Mouse (Mus musculus): ENCODE measurements around the gene Igsf9b. TPM values are rescaled to one million over a fixed set of nuclear protein-coding genes. Genes with fewer than 3 reads are reported as not detected.

The Igsf9b gene
- total RNA-seq, 2 experiments from 2014 or later: 74.8 to 89.1 TPM

- peak; percentile 38 for TF ChIP-seq CTCF (IDR thresholded peaks at IDR 0.05)
- peak in 1 of 2 experiments; percentile 51 for DNase-seq (ENCODE audit: extremely low spot score in 1 of 2, low spot score in 2 of 2)
- intact Hi-C loops (cut with DNase I): no loop called here
- no peak overlapping the region for H3K4me3 ChIP-seq
- peak overlapping the region; percentile 53 for H3K27ac ChIP-seq
These were observed 9.6 kb downstream of the Igsf9b start for GRCm38 (mm10) chr9:27308561-27308960.

- intact Hi-C loops (cut with DNase I): no loop called here
- no peak for DNase-seq (ENCODE audit: extremely low spot score in 1 of 2, low spot score in 2 of 2)
- TF ChIP-seq CTCF (IDR thresholded peaks at IDR 0.05): no peak
These were observed 11.0 kb downstream of the Igsf9b start for GRCm38 (mm10) chr9:27310005-27310404.

GRCm38 (mm10) chr9:27313427-27313826 is 14.4 kb downstream of the Igsf9b start:
- no peak for TF ChIP-seq CTCF (IDR thresholded peaks at IDR 0.05)
- intact Hi-C loops (cut with DNase I): no loop called here
- H3K4me3 ChIP-seq: no peak overlapping the region
- DNase-seq (ENCODE audit: extremely low spot score in 1 of 2, low spot score in 2 of 2): no peak
- H3K27ac ChIP-seq: no peak overlapping the region

More at GRCm38 (mm10) chr9:27310005-27310404, 11.0 kb downstream of the Igsf9b start:
- Histone ChIP-seq H3K27ac (no peak overlapping the region), H3K4me3 (no peak overlapping the region)

- Histone ChIP-seq H3K4me3 (no peak overlapping the region), H3K27ac (peak overlapping the region; percentile 58; the same call in 1 of the 2 replicates)
- no peak for DNase-seq (ENCODE audit: extremely low spot score in 1 of 2, low spot score in 2 of 2)
- TF ChIP-seq CTCF (IDR thresholded peaks at IDR 0.05): no peak
- intact Hi-C loops (cut with DNase I): no loop called here
These were observed 22.3 kb downstream of the Igsf9b start for GRCm38 (mm10) chr9:27321267-27321666.

- TF ChIP-seq CTCF (IDR thresholded peaks at IDR 0.05): no peak
- intact Hi-C loops (cut with DNase I): no loop called here
- DNase-seq (ENCODE audit: extremely low spot score in 1 of 2, low spot score in 2 of 2): no peak
- Histone ChIP-seq H3K27ac (no peak overlapping the region), H3K4me3 (no peak overlapping the region)
These were observed 23.3 kb downstream of the Igsf9b start for GRCm38 (mm10) chr9:27322277-27322676.

- DNase-seq (ENCODE audit: extremely low spot score in 1 of 2, low spot score in 2 of 2): no peak
- Histone ChIP-seq H3K4me3 (no peak overlapping the region), H3K27ac (no peak overlapping the region)
- intact Hi-C loops (cut with DNase I): no loop called here
- no peak for TF ChIP-seq CTCF (IDR thresholded peaks at IDR 0.05)
These were observed 24.4 kb downstream of the Igsf9b start for GRCm38 (mm10) chr9:27323412-27323811.

- intact Hi-C loops (cut with DNase I): loop anchor here (2.0 kb wide), 1 partner anchor 219 kb away; no protein-coding TSS in a partner anchor
- H3K4me3 ChIP-seq: no peak overlapping the region
- peak; percentile 94 for TF ChIP-seq CTCF (IDR thresholded peaks at IDR 0.05)
- no peak overlapping the region for H3K27ac ChIP-seq
- peak; percentile 69 to 76 for DNase-seq (ENCODE audit: extremely low spot score in 1 of 2, low spot score in 2 of 2)
These were observed 26.9 kb downstream of the Igsf9b start for GRCm38 (mm10) chr9:27325920-27326319.

- no peak overlapping the region for H3K4me3 ChIP-seq
- no peak for TF ChIP-seq CTCF (IDR thresholded peaks at IDR 0.05)
- no peak for DNase-seq (ENCODE audit: extremely low spot score in 1 of 2, low spot score in 2 of 2)
- intact Hi-C loops (cut with DNase I): loop anchor here (2.0 kb wide), 1 partner anchor 221 kb away; no protein-coding TSS in a partner anchor
- H3K27ac ChIP-seq: no peak overlapping the region
These were observed 28.6 kb downstream of the Igsf9b start for GRCm38 (mm10) chr9:27327558-27327957.

GRCm38 (mm10) chr9:27330374-27330773 is 31.4 kb downstream of the Igsf9b start:
- no peak for TF ChIP-seq CTCF (IDR thresholded peaks at IDR 0.05)
- H3K4me3 ChIP-seq: no peak overlapping the region
- no peak overlapping the region for H3K27ac ChIP-seq
- intact Hi-C loops (cut with DNase I): no loop called here
- no peak for DNase-seq (ENCODE audit: extremely low spot score in 1 of 2, low spot score in 2 of 2)

GRCm38 (mm10) chr9:27331538-27331937 is 32.5 kb downstream of the Igsf9b start:
- Histone ChIP-seq H3K4me3 (no peak overlapping the region), H3K27ac (no peak overlapping the region)
- intact Hi-C loops (cut with DNase I): no loop called here
- no peak for DNase-seq (ENCODE audit: extremely low spot score in 1 of 2, low spot score in 2 of 2)
- TF ChIP-seq CTCF (IDR thresholded peaks at IDR 0.05): no peak

GRCm38 (mm10) chr9:27334895-27335294 is 35.9 kb downstream of the Igsf9b start:
- no peak for DNase-seq (ENCODE audit: extremely low spot score in 1 of 2, low spot score in 2 of 2)
- TF ChIP-seq CTCF (IDR thresholded peaks at IDR 0.05): no peak
- intact Hi-C loops (cut with DNase I): no loop called here
- no peak overlapping the region for H3K4me3 ChIP-seq
- no peak overlapping the region for H3K27ac ChIP-seq

- no peak for DNase-seq (ENCODE audit: extremely low spot score in 1 of 2, low spot score in 2 of 2)
- intact Hi-C loops (cut with DNase I): no loop called here
- Histone ChIP-seq H3K27ac (no peak overlapping the region), H3K4me3 (no peak overlapping the region)
- TF ChIP-seq CTCF (IDR thresholded peaks at IDR 0.05): no peak
These were observed 38.1 kb downstream of the Igsf9b start for GRCm38 (mm10) chr9:27336962-27337636.

- H3K4me3 ChIP-seq: no peak overlapping the region
- no peak overlapping the region for H3K27ac ChIP-seq
- intact Hi-C loops (cut with DNase I): no loop called here
- no peak for DNase-seq (ENCODE audit: extremely low spot score in 1 of 2, low spot score in 2 of 2)
- no peak for TF ChIP-seq CTCF (IDR thresholded peaks at IDR 0.05)
These were observed 40.2 kb downstream of the Igsf9b start for GRCm38 (mm10) chr9:27339168-27339567.

All from left cerebral cortex, adult 2 months (tissue).